Mouse (Mus musculus): Measurements from ENCODE around the gene Zdhhc7.

The Zdhhc7 gene

GRCm38 (mm10) chr8:120036578-120036977 lies 64.7 kb downstream of the Zdhhc7 start:
- no peak for DNase-seq (ENCODE audit: low spot score in 2 of 2)

- peak in 1 of 2 experiments; percentile 57 for DNase-seq (ENCODE audit: low spot score in 2 of 2)
These were observed 65.2 kb downstream of the Zdhhc7 start for GRCm38 (mm10) chr8:120036111-120036510.

GRCm38 (mm10) chr8:120034471-120034870 lies 66.8 kb downstream of the Zdhhc7 start:
- no peak for DNase-seq (ENCODE audit: low spot score in 2 of 2)

- DNase-seq (ENCODE audit: low spot score in 2 of 2) = no peak
These were observed 68.6 kb downstream of the Zdhhc7 start for GRCm38 (mm10) chr8:120032549-120033208.

Data from heart, adult 9 months (tissue).